In the genomic region with DNA sequence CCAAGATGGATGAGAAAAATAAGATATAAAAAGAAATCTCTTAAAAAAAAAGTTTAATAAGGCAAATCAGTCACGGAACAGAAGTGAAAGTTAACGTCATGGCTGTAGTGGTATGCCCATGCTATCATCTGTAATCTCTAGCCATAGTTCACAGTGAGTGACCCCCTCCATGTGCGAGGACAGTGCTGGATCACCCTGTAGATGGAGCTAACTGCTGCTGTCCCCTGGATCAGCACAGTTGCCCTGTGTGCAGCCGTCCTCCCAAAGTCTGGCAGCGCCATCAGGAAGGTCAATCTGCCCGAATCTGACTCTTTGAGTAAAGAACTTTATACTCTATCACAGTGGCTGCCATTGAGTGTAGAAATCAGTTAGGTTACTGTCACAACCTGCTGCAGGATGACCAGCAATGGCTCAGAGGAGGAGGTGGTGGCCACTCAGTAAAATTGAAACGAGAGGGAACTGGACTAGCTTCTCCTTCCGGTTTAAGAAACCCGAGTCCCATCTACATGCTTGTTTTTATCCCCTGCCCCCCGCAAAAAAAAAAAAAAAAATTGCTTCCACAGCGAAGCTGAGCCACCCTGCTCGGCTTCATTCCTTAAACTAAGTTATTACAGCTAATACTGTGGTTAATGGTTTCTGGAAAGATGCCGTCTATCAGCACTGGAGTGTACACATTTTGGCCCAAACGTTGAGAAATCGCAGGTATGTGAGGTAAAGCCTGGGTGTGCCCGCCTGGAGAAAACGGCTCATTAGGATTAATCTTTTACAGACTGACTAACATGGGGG, we compare ENCODE assay signal across 9 mouse cellular contexts.
DNase-seq lines count a peak whose midpoint lies in the region; ATAC-seq lines count a peak whose summit lies in the region.
"Had no signal": no experiment of that assay in that cellular context is flagged by ENCODE, and none has a peak within 500 bp of the region (broad histone marks: within the 10 kb centered on the region; RNA-seq: fewer than 3 reads in every experiment).

No protein-coding gene starts in this region.

- H3K4me2 ChIP-seq in embryonic facial prominence, embryonic 12.5 days (replicated peaks) = peak overlapping the region; percentile 4
- H3K4me2 ChIP-seq in lung, embryonic 15.5 days = peak overlapping the region; percentile 49
- H3K4me2 ChIP-seq: forebrain, embryonic 12.5 days had no signal

- H3K4me3 ChIP-seq in erythroblast, embryonic 14.5 days (replicated peaks) = peak overlapping the region; percentile 18
- no peak overlapping the region for H3K4me3 ChIP-seq in embryonic facial prominence, embryonic 12.5 days
- H3K4me3 ChIP-seq in lung, embryonic 15.5 days = peak overlapping the region; percentile 14; the same call in 1 of the 2 replicates
- H3K4me3 ChIP-seq: forebrain, embryonic 12.5 days had no signal

- no peak overlapping the region for H3K27ac ChIP-seq in embryonic facial prominence, embryonic 12.5 days
- peak overlapping the region; percentile 82 for H3K27ac ChIP-seq in lung, embryonic 15.5 days
- H3K27ac ChIP-seq: forebrain, embryonic 12.5 days had no signal

- H3K9ac ChIP-seq in embryonic facial prominence, embryonic 12.5 days = no peak overlapping the region
- no peak overlapping the region for H3K9ac ChIP-seq in lung, embryonic 15.5 days
- H3K9ac ChIP-seq: forebrain, embryonic 12.5 days had no signal

- DNase-seq in kidney, postnatal 10 days = peak; percentile 39
- DNase-seq in spleen, postnatal 4 days (ENCODE audit: low spot score in 2 of 2) = no peak
- DNase-seq in spleen, adult 18-20 months = no peak

- no peaks in the 10 kb centered on the region for H3K27me3 ChIP-seq in erythroblast, embryonic 14.5 days (ENCODE audit: control insufficient read depth)
- no peaks in the 10 kb centered on the region for H3K27me3 ChIP-seq in embryonic facial prominence, embryonic 12.5 days
- no peaks in the 10 kb centered on the region for H3K27me3 ChIP-seq in lung, embryonic 15.5 days
- H3K27me3 ChIP-seq: forebrain, embryonic 12.5 days had no signal

- ATAC-seq in erythroblast, adult 5-6 weeks (replicated peaks; ENCODE audit: low FRiP score, poor library complexity, severe bottlenecking) = no peak
- no peak for ATAC-seq in embryonic facial prominence, embryonic 12.5 days (ENCODE audit: insufficient number of reproducible peaks, insufficient read depth, low FRiP score, low TSS enrichment)
- peak; percentile 73; the same call in 1 of the 2 replicates for ATAC-seq in lung, embryonic 15.5 days (ENCODE audit: borderline replicate concordance, extremely low read depth, low FRiP score, low TSS enrichment)
- ATAC-seq in frontal cortex, adult (ENCODE audit: low TSS enrichment) = no peak

- 49% methylated on average over 17 of the region's 17 CpGs for WGBS in embryonic facial prominence, embryonic 12.5 days
- 45% methylated on average over 17 of the region's 17 CpGs for WGBS in lung, embryonic 15.5 days

- no peaks in the 10 kb centered on the region for H3K36me3 ChIP-seq in erythroblast, embryonic 14.5 days (ENCODE audit: control insufficient read depth)
- no peaks in the 10 kb centered on the region for H3K36me3 ChIP-seq in embryonic facial prominence, embryonic 12.5 days
- H3K36me3 ChIP-seq in lung, embryonic 15.5 days = no peaks in the 10 kb centered on the region
- H3K36me3 ChIP-seq: forebrain, embryonic 12.5 days had no signal

- H3K9me3 ChIP-seq in erythroblast, embryonic 14.5 days (ENCODE audit: control insufficient read depth, low read length) = peaks cover 3% of the 10 kb centered on the region; the same call in 1 of the 2 replicates
- H3K9me3 ChIP-seq in embryonic facial prominence, embryonic 12.5 days = no peaks in the 10 kb centered on the region
- no peaks in the 10 kb centered on the region for H3K9me3 ChIP-seq in lung, embryonic 15.5 days
- H3K9me3 ChIP-seq: forebrain, embryonic 12.5 days had no signal

- H3K4me1 ChIP-seq in erythroblast, embryonic 14.5 days (ENCODE audit: control insufficient read depth) = no peaks in the 10 kb centered on the region
- peaks cover 3% of the 10 kb centered on the region; the same call in 1 of the 2 replicates for H3K4me1 ChIP-seq in embryonic facial prominence, embryonic 12.5 days
- no peaks in the 10 kb centered on the region for H3K4me1 ChIP-seq in lung, embryonic 15.5 days
- H3K4me1 ChIP-seq: forebrain, embryonic 12.5 days had no signal
